Mouse (Mus musculus): ENCODE results near the gene Ddr1.

The Ddr1 gene

GRCm38 (mm10) chr17:35691811-35692210 lies 12.6 kb downstream of the Ddr1 start:
- no peak for DNase-seq (ENCODE audit: low spot score)

- DNase-seq (ENCODE audit: low spot score) = no peak
Measured at GRCm38 (mm10) chr17:35689936-35690645, 14.3 kb downstream of the Ddr1 start.

- no peak for DNase-seq (ENCODE audit: low spot score)
Measured at GRCm38 (mm10) chr17:35688347-35689175, 15.9 kb downstream of the Ddr1 start.

DNA sequence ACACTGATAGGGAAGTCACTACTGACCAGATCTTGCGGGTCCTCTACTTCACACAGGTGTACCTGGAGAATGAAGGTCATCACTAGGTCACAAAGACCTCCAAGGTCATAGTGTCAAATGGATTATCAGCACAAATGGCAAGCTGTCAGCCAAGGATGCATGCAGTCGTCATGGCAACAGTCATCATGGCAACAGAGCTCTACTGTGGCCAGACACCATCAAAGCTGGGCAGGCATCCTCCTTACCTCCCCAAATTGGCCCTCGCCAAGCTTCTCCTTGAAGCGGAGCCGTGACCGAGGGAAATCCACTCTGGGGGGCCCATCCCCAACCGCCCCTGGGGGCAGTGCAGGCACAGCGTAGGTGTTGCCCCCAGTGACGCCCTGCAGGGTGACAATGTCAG lies 19.4 kb downstream of the Ddr1 start:
- no peak for DNase-seq (ENCODE audit: low spot score)

GRCm38 (mm10) chr17:35681986-35682385 lies 22.4 kb downstream of the Ddr1 start:
- no peak for DNase-seq (ENCODE audit: low spot score)

DNA sequence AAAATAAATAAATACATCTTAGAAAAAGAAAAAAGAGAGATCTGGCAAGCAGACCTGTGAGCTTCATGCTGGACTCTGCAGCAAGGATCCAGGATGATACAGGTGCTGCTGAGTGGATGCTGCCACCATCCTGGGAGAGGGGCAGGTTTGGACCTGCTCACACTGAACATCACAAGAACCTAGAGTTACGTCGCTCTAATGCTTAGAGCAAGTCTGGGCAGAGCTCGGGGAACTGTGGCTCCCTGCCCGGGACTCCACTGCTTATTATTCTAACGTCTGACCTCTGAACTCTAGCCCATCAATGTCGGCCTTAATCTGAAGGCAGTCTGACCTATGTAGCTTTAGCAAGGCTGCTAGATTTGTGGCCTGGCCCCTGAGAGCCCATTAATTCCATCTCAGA lies 23.8 kb downstream of the Ddr1 start:
- DNase-seq (ENCODE audit: low spot score) = no peak

DNA sequence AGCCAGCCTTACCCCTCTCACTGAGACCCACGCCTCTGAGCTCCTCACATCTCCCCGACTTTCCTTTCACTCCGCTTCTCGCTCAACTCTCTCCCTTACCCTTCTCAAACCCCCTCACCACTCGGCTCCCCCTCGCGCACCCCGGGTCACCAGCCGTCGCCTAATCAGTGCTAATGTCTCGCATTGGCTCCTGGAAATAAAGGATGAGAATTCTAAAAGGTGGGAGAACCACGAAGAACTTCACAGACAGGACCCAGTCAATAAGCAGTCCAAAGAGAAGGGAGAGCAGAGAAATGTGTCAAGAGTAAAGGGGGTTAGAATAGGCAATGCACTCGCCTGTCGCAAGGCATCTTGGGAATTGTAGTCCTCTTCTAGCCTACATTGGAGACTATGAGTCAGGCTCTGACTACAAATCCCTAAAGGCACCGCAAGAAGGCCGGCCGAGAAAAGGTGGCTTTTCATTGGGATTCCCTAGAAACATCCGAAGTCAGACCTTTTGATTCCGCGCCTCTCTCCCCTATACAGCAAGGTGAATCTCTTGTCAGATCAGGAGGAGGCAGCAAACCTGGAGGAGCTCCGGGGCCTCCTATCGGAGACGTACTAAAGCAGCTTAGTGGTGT lies 30.9 kb downstream of the Ddr1 start, which contains the start of gene Gtf2h4:
Gene Gtf2h4, minus strand, starts transcription at position 324 of the 620 bp plus-strand sequence.
- DNase-seq (ENCODE audit: low spot score) = peak; percentile 42

- DNase-seq (ENCODE audit: low spot score) = no peak
Measured at GRCm38 (mm10) chr17:35672527-35672926, 31.9 kb downstream of the Ddr1 start.

DNA sequence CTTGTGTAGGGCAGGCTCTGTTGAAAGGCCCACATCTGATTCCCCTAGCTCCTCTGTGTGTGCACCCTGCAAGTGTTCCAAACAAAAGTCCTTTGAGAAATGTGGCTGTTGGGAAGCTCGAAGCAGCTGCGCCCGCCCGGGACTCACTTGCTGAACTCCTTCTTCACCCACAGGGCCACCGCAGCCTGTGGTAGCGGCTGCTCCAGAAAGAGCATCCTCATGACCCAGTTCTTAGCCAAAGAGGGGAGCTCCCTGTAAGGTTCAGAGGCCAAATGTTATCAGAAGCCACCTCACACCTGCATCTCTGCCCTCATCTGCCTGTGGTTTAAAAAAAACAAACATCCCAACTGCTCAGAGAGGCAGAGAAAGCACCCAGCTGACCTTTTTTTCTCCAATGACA lies 32.6 kb downstream of the Ddr1 start:
- no peak for DNase-seq (ENCODE audit: low spot score)

- DNase-seq (ENCODE audit: low spot score) = no peak
Measured at GRCm38 (mm10) chr17:35669731-35670130, 34.7 kb downstream of the Ddr1 start.

GRCm38 (mm10) chr17:35667334-35668065 lies 36.9 kb downstream of the Ddr1 start, which contains the start of gene Vars2:
Vars2 (minus strand) TSS chr17:35667592.
- DNase-seq (ENCODE audit: low spot score) = peak; percentile 96

DNA sequence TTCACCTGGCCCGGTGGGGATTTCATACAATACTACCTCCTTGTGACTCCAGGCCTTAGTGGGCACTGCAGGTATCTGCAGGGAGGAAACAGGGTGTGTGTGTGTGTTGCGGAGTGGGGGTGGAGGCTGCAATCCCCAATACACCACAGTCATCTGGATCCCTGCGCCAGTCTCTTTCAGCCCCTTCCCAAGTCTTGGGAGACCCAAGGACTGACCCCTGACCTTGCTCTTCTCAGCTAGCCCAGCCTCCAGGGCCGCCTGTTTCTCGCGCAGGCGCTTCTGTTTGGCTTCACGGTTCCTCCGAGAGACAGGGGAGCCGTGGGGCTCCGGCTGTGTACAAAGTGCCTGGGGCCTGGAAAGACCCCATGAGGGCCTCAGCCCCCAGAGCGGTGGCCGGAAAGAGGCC lies 37.6 kb downstream of the Ddr1 start:
- DNase-seq (ENCODE audit: low spot score) = peak; percentile 48

DNA sequence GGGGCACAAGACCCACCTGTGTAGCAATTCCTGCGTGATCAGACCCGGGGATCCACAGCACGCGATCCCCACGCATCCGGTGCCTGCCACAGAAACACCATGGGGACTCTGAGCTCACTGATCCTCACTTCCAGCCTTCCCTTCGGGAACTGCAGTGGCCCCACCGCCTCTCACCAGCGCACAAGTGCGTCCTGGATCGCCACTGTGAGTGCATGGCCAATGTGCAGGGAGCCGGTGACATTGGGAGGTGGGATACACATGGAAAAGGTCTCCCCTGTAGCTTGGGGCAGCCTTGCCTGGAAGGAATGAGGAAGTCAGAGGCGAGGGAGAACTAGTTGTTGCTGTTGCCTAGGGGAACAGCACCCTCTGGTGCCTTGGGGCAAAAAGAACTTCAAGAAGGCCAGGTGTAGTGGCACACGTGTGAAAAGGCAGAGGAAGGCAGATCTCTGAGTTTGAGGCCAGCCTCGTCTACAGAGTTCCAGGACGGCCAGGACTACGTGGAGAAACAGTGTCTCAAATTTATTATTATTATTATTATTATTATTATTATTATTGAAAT lies 38.4 kb downstream of the Ddr1 start:
- DNase-seq (ENCODE audit: low spot score) = no peak

DNA sequence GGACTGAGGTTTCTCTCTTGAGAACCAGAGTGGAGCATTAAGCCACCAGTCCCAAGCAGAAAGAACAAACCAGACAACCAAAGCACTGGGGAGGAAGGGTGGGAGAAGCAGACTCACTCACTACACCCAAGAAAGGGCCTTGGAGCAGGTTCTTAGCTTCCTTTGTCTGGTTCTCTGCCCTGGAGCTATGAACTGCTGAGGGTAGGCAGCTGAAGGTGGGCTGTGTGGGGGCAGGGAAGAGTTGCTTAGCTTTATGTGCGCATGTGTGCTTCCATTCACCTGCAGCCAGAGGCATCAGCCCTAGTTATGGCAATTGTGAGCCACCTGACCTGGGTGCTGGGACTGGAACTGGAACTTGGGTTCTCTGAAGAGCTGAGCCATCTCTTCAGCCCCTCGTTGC lies 51.3 kb downstream of the Ddr1 start:
- no peak for DNase-seq (ENCODE audit: low spot score)

- DNase-seq (ENCODE audit: low spot score) = no peak
Measured at GRCm38 (mm10) chr17:35649429-35649828, 55.0 kb downstream of the Ddr1 start.

GRCm38 (mm10) chr17:35643609-35644236 lies 60.7 kb downstream of the Ddr1 start, which contains the start of gene Mucl3:
Mucl3 (minus strand) TSS chr17:35643695.
- no peak for DNase-seq (ENCODE audit: low spot score)

DNA sequence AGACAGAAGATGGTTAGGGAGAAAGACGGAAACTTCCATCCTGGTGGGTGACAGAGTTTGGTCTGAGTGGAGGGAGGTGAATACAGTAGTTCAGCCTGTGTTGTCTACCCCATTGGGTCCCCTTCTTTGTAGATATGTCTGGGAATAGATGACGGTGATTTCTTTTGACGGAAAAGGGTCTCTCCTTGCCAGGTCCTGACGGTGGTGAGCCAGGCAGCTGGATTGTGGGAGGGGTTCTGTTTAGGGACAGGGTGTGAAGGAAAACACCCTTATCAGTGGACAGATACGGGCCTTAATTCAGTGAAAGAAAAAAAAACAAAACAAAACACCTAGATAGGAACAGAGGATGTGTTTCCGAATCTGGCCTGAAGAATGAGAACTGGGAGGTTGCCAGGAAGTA lies 65.1 kb downstream of the Ddr1 start:
- DNase-seq (ENCODE audit: low spot score) = no peak

GRCm38 (mm10) chr17:35638475-35639190 lies 65.8 kb downstream of the Ddr1 start:
- peak; percentile 50 for DNase-seq (ENCODE audit: low spot score)

GRCm38 (mm10) chr17:35636363-35636762 lies 68.1 kb downstream of the Ddr1 start:
- DNase-seq (ENCODE audit: low spot score) = no peak

- DNase-seq (ENCODE audit: low spot score) = peak; percentile 33
Measured at GRCm38 (mm10) chr17:35635699-35636111, 68.7 kb downstream of the Ddr1 start.

Data from ovary, postnatal 10 days (tissue).